Mouse (Mus musculus): ENCODE measurements around the gene Gm10197. TPM values are rescaled to one million over a fixed set of nuclear protein-coding genes. Genes with fewer than 3 reads are reported as not detected.

Gm10197 gene
- polyA plus RNA-seq, 1 experiment from 2014 or later = 1.7 TPM

DNA sequence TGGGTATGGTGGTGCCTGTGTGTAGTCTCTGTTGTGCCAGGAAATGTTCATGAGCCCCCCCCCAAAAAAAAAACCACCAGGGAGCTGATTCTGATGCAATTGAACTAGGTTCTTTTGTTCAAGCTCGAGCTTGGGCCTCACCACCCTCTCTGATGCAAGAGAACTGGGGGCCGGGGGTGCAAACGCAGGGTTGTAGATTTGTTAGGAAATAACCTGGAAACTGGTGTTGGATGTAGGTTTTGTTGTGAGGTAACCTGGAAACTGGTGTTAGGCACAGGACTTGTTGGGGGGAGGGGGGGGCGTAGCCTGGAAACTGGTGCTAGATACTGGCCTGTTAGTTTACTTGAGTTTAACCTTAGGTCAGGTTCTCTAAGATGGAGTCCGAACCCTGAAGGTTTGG is 20.2 kb upstream of the Gm10197 start:
- no peak for ATAC-seq (ENCODE audit: low FRiP score)
- Histone ChIP-seq H3K9me3 (no peaks in the 10 kb centered on the region), H3K4me1 (peaks cover 15% of the 10 kb centered on the region), H3K4me3 (replicated peaks) (peak overlapping the region; percentile 98; the same call in 1 of the 2 replicates), H3K4me2 (peak overlapping the region; percentile 75), H3K9ac (peak overlapping the region; percentile 71; the same call in 1 of the 2 replicates), H3K36me3 (replicated peaks) (peaks cover 23% of the 10 kb centered on the region), H3K27me3 (no peaks in the 10 kb centered on the region), H3K27ac (no peak overlapping the region)
- WGBS = 90% methylated on average over 5 of the region's 5 CpGs

DNA sequence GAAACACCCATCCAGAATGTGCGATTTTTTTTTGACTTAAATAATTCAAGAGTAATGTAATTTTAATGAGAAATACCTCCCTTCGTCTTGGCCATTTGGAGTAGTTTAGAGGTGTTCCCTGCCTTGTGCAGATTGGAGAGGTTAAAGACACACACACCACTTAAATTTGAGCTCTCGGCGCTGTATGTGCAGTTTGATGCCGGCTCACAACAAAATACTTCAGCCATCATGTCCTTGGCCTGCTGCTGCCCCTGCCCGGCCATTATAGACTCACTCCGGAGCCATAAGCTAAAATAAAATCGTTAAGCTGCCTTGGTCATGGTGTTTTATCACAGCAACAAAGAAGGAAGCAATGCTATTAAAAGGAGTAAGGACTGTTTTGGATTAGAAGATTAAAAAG is 19.8 kb upstream of the Gm10197 start:
- 56% methylated on average over 8 of the region's 8 CpGs for WGBS

DNA sequence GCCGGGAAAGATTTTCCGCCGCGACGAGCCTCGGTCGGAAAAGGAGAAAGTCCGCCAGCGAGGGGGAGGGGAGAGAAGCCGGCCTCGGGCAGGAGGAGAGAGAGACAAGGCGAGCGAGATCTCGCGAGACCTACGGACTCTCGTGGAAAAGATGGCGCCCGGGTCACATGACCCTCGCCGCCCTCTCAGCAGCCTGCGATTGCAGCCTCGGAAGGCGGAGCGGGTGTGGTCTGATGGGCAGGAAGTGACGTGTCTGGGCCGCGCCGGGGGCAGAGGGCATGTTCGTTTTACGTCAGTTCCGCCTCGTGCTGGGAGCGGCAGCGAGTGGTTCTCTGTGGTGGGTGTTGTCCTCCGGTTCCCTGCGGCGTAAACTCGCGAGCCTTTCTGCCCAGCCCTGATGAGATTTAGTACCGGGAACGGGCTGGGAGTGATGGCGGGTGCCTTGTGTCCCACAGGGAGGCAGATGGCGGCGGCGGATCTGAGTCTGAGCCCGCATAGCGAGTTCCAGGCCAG is 19.0 kb upstream of the Gm10197 start, which contains the start of gene Smndc1:
Gene Smndc1, minus strand, starts transcription at position 84 of the 513 bp plus-strand sequence.
- H3K9me3 ChIP-seq = no peaks in the 10 kb centered on the region
- H3K9ac ChIP-seq = peak within 1 kb of the TSS; percentile 98

More for the DNA sequence above, 19.8 kb upstream of the Gm10197 start:
- Histone ChIP-seq H3K4me1 (peaks cover 15% of the 10 kb centered on the region), H3K27ac (no peak overlapping the region), H3K36me3 (replicated peaks) (peaks cover 24% of the 10 kb centered on the region), H3K9me3 (no peaks in the 10 kb centered on the region), H3K9ac (peak overlapping the region; percentile 71), H3K27me3 (no peaks in the 10 kb centered on the region), H3K4me2 (peak overlapping the region; percentile 75), H3K4me3 (replicated peaks) (peak overlapping the region; percentile 98)
- ATAC-seq (ENCODE audit: low FRiP score) = no peak

DNA sequence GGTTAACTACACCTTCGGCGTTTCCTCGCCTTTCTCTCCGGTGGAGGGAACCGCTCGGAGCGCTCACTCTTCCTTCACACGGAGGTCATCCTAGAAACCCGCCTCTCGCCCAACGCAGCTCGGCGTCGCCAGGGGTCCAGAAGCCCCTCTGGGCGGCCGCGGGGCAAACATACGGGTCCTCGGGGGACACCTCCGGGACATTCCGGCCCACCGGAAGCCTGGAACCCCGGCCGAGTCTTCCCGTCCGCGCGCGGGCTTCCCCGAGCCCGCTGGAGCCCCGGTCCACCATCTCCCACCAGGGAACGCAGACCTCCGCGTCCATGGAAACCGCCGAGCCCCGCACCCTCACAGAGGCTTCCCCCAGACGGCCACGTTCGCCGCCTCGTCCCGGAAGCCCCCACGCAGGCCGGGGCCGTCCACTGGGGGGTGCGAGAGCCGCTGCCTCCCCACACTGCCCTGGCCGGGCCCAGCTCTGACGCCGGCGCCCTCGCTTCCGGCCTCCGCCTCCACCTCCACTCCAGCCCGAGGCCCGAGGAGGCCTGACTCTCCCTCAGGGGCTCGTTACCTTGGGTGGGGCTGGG is 18.4 kb upstream of the Gm10197 start:
- Histone ChIP-seq H3K4me3 (replicated peaks) (peak overlapping the region; percentile 98), H3K36me3 (replicated peaks) (peaks cover 33% of the 10 kb centered on the region), H3K9ac (peak overlapping the region; percentile 98), H3K9me3 (no peaks in the 10 kb centered on the region), H3K4me1 (peaks cover 15% of the 10 kb centered on the region), H3K27ac (peak overlapping the region; percentile 98), H3K4me2 (peak overlapping the region; percentile 69), H3K27me3 (no peaks in the 10 kb centered on the region)
- WGBS = under 1% methylated on average over 59 of the region's 59 CpGs
- ATAC-seq (ENCODE audit: low FRiP score) = peak; percentile 89

More for the DNA sequence above, 19.0 kb upstream of the Gm10197 start, which contains the start of gene Smndc1:
- peak; percentile 98 for ATAC-seq (ENCODE audit: low FRiP score)
- Histone ChIP-seq H3K36me3 (replicated peaks) (peaks cover 33% of the 10 kb centered on the region), H3K27me3 (no peaks in the 10 kb centered on the region), H3K4me3 (replicated peaks) (peak within 1 kb of the TSS; percentile 98), H3K4me1 (peaks cover 15% of the 10 kb centered on the region), H3K27ac (peak within 1 kb of the TSS; percentile 98), H3K4me2 (peak within 1 kb of the TSS; percentile 75)
- WGBS = under 1% methylated on average over 48 of the region's 48 CpGs

DNA sequence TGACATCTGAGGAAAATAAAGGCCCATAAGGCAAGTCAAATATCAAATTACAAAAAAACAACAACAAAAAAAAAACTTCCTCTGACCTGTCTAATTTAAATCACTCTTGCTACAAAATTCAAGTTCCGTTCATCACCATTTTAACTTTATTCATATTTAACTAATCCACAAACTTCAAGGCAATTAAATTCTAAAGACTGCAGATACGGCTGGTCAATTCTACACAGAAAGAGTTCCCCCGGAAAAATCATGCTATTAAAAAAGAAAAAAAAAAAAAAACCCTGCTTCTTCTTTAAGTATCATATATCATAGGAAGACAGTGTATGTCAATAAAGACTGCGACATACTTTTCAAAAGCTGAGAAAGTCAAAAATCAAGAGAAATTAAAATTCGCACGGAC is 17.9 kb upstream of the Gm10197 start:
- 26% methylated on average over 6 of the region's 6 CpGs for WGBS
- peaks cover 15% of the 10 kb centered on the region for H3K4me1 ChIP-seq
- peak overlapping the region; percentile 69 for H3K4me2 ChIP-seq
- H3K4me3 ChIP-seq (replicated peaks) = peak overlapping the region; percentile 98
- ATAC-seq (ENCODE audit: low FRiP score) = no peak
- peak overlapping the region; percentile 98 for H3K9ac ChIP-seq
- no peaks in the 10 kb centered on the region for H3K27me3 ChIP-seq
- H3K27ac ChIP-seq = peak overlapping the region; percentile 98; the same call in 1 of the 2 replicates
- H3K9me3 ChIP-seq = no peaks in the 10 kb centered on the region
- H3K36me3 ChIP-seq (replicated peaks) = peaks cover 36% of the 10 kb centered on the region

DNA sequence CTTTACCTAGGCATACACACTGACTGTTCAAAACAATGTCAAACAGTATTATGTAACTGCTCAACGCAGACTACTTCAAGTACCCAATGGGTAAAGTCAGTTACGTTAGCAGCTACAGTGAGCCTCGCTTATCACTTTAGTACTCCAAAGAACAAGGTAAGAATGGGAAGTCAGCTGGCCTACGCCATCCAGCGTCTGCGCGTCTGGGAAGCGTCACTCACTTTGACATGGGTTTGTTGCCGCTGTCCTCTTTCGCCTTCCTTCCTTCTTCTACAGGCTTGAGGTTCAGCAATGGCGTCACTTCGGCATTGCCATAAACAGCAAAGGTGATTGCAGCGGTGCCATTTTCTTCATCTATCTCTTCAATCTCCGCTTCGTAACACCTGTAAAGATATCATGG is 11.8 kb upstream of the Gm10197 start:
- Histone ChIP-seq H3K4me3 (replicated peaks) (no peak overlapping the region), H3K27ac (no peak overlapping the region), H3K9me3 (no peaks in the 10 kb centered on the region), H3K36me3 (replicated peaks) (peaks cover 77% of the 10 kb centered on the region), H3K27me3 (no peaks in the 10 kb centered on the region), H3K9ac (no peak overlapping the region), H3K4me1 (no peaks in the 10 kb centered on the region; the same call in 1 of the 2 replicates), H3K4me2 (no peak overlapping the region)
- no peak for ATAC-seq (ENCODE audit: low FRiP score)
- WGBS = 96% methylated on average over 15 of the region's 15 CpGs

DNA sequence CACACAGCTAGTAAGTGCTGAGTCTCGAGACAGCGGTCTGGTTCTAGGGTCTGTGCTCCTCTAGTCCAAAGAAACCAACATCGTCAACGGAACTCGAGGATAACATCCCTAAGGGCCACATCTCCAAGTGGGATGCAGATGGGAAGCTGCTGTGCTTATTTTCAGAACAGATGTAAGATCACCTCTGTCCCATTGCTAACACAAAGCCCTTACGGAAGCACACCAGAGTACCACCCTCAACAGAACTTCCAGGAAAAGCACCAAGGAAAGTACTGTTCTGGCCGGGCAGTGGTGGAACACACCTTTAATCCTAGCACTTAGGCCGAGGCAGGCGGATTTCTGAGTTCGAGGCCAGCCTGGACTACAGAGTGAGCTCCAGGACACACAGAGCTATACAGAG is 6.9 kb upstream of the Gm10197 start:
- Histone ChIP-seq H3K4me3 (replicated peaks) (no peak overlapping the region), H3K27me3 (no peaks in the 10 kb centered on the region), H3K4me1 (no peaks in the 10 kb centered on the region), H3K9me3 (no peaks in the 10 kb centered on the region), H3K9ac (no peak overlapping the region), H3K27ac (no peak overlapping the region), H3K36me3 (replicated peaks) (peaks cover 64% of the 10 kb centered on the region), H3K4me2 (no peak overlapping the region)
- no peak for ATAC-seq (ENCODE audit: low FRiP score)
- 95% methylated on average over 10 of the region's 10 CpGs for WGBS

DNA sequence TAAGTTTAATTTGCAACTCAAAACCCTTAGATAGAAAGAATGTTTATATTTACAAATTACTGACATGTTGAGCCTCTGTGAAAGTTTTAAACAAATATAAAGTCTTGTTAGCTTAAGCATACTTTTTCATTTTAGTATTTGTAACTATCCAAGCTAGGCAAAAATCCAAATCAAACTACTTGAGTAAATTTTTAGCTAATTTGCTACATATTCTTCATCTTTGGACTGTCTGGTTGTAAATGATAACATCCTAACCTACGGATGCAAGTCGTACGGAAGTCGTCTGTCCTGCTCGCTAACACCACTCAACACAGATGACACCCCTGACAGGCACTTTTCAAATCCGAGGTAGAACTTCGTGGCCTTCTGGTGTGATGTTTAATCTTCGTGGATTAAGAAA is 6.1 kb upstream of the Gm10197 start:
- Histone ChIP-seq H3K9me3 (no peaks in the 10 kb centered on the region), H3K27ac (no peak overlapping the region), H3K4me2 (no peak overlapping the region), H3K36me3 (replicated peaks) (peaks cover 62% of the 10 kb centered on the region), H3K4me1 (no peaks in the 10 kb centered on the region), H3K9ac (no peak overlapping the region), H3K4me3 (replicated peaks) (no peak overlapping the region), H3K27me3 (no peaks in the 10 kb centered on the region)
- 90% methylated on average over 8 of the region's 8 CpGs for WGBS
- ATAC-seq (ENCODE audit: low FRiP score) = no peak

DNA sequence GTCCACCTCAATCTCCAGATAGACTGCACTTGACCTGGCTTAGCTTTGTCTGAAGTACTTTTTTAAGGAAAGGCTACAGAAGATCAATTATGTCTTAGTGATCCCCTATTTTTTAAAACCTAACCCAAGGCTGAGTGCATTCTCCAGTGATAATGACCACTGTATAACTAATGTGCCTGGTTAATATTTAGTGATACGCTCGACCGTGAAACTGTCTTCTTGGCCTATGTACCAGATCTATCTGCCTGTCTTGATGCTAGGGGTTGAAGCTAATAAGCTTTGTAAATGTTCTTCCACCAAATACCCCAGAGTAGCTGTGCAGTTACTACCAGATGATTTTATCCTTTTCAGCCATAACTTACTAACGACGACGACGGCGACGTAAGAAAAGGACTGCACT is 4.2 kb upstream of the Gm10197 start:
- Histone ChIP-seq H3K27ac (no peak overlapping the region), H3K4me2 (no peak overlapping the region), H3K36me3 (replicated peaks) (peaks cover 61% of the 10 kb centered on the region), H3K4me1 (no peaks in the 10 kb centered on the region), H3K9ac (no peak overlapping the region), H3K9me3 (no peaks in the 10 kb centered on the region), H3K4me3 (replicated peaks) (no peak overlapping the region), H3K27me3 (no peaks in the 10 kb centered on the region)
- WGBS = 93% methylated on average over 9 of the region's 9 CpGs
- no peak for ATAC-seq (ENCODE audit: low FRiP score)

DNA sequence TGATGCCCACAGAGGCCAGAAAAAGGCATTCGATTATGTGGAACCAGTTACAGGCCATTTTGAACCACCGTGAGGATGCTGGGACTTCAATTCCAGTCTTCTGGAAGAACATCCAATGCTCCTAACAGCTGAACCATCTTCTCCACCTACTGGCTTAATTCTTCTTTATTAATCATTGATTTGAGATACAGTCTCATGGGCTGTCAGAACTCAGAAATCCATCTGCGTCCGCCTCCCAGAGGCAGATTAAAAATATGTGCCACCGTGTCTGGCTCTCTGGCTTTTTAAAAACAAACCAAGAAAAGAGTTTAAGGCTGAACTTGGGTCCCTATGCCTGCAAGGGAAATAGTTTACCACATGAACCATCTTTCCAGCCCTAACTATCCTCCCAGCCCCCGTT is 3.7 kb upstream of the Gm10197 start:
- peaks cover 56% of the 10 kb centered on the region for H3K36me3 ChIP-seq (replicated peaks)

DNA sequence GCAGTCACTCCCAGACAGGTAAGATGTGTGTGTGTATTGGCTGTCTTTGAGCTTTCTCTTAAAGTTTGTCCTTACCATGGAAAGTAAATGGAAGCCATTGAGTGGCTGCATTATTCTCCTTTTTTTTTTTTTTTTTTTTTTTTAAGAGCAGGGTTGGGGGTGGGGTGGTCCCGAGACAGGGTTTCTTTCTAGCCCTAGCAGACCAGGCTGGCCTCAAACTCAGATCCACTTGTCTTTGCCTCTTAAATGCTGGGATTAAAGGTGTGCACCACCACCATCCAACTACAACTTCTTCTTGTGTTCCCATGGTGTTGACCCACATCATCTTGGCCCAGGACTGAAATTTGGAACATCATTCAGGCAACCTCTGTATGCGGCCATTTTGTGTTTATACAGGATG is 2.0 kb upstream of the Gm10197 start:
- Histone ChIP-seq H3K27ac (no peak overlapping the region), H3K4me1 (no peaks in the 10 kb centered on the region; the same call in 1 of the 2 replicates), H3K4me2 (no peak overlapping the region), H3K9me3 (no peaks in the 10 kb centered on the region), H3K36me3 (replicated peaks) (peaks cover 47% of the 10 kb centered on the region), H3K27me3 (no peaks in the 10 kb centered on the region), H3K9ac (no peak overlapping the region), H3K4me3 (replicated peaks) (no peak overlapping the region)
- WGBS = 79% methylated on average over 2 of the region's 2 CpGs
- ATAC-seq (ENCODE audit: low FRiP score) = no peak

More for the DNA sequence above, 3.7 kb upstream of the Gm10197 start:
- Histone ChIP-seq H3K27ac (no peak overlapping the region), H3K27me3 (no peaks in the 10 kb centered on the region), H3K9ac (no peak overlapping the region), H3K4me1 (no peaks in the 10 kb centered on the region), H3K4me3 (replicated peaks) (no peak overlapping the region), H3K4me2 (no peak overlapping the region), H3K9me3 (no peaks in the 10 kb centered on the region)
- no peak for ATAC-seq (ENCODE audit: low FRiP score)
- 94% methylated on average over 6 of the region's 6 CpGs for WGBS

DNA sequence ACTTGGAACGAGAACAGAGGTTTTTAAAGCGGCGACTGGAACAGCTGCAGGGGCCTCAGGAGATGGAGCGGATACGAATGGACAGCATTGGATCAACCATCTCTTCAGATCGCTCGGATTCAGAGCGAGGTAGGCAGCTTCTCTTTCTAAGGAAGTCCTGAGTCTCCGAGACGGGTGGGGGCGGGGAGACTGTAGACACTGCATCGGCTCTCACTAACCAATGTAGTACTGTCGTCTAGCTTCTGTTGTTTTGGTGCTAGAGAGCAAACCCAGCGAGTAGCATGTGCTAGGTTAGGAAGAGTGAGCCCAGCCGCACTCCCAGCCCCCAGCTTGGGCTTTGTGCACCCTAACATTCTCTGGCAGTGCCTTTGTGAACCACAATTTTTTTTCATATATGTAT is 1.3 kb downstream of the Gm10197 start:
- Histone ChIP-seq H3K27ac (no peak overlapping the region), H3K9me3 (no peaks in the 10 kb centered on the region), H3K4me2 (no peak overlapping the region), H3K4me3 (replicated peaks) (no peak overlapping the region), H3K27me3 (no peaks in the 10 kb centered on the region), H3K36me3 (replicated peaks) (peaks cover 29% of the 10 kb centered on the region), H3K4me1 (peaks cover 4% of the 10 kb centered on the region), H3K9ac (no peak overlapping the region)
- no peak for ATAC-seq (ENCODE audit: low FRiP score)
- 84% methylated on average over 15 of the region's 15 CpGs for WGBS
